Mouse (Mus musculus) embryonic fibroblast, embryonic 13.5 days (primary cell): Measurements from ENCODE around the gene Cltrn. TPM values are rescaled to one million over a fixed set of nuclear protein-coding genes. Genes with fewer than 3 reads are reported as not detected.

ENCODE experiments used
- H3K27ac ChIP-seq: 2 replicates; pipeline ENCODE4 v1.5.1; 2012; ENCODE audit warnings: low read length, control low read depth, inconsistent platforms; ENCODE audit not compliant: insufficient read depth
- H3K4me1 ChIP-seq: 2 replicates; pipeline ENCODE4 v1.6.1; 2011; ENCODE audit warnings: low read length; ENCODE audit not compliant: control insufficient read depth, insufficient read depth
- H3K4me3 ChIP-seq: 2 replicates; pipeline ENCODE4 v1.5.1; 2011; ENCODE audit warnings: mild to moderate bottlenecking, control low read depth, low read length; ENCODE audit not compliant: insufficient read depth
- CTCF ChIP-seq: IDR thresholded peaks from 2 replicates; pipeline ENCODE4 v1.5.1; 2011; ENCODE audit warnings: mild to moderate bottlenecking, control low read depth, low read length, moderate library complexity, borderline replicate concordance; ENCODE audit not compliant: insufficient read depth
- POLR2A ChIP-seq: IDR thresholded peaks from 2 replicates; pipeline ENCODE4 v1.6.1; 2011; ENCODE audit warnings: low read depth, mild to moderate bottlenecking, control low read depth, low read length, moderate library complexity
- polyA plus RNA-seq: library from polyadenylated mRNA; stranded (reverse); fragments of >200 nt; gene quantifications from 2 replicates; pipeline ENCODE4 v1.2.4, GENCODE M21; 2011; ENCODE audit warnings: low read depth; ENCODE audit not compliant: missing spikeins, insufficient read length

Cltrn gene
- polyA plus RNA-seq, 1 experiment: not detected

GRCm38 (mm10) chrX:164089916-164090315, 1.3 kb downstream of the Cltrn start:
- TF ChIP-seq CTCF (no peak), POLR2A (no peak)
- Histone ChIP-seq H3K27ac (no peak overlapping the region), H3K4me3 (no peak overlapping the region), H3K4me1 (no peaks in the 10 kb centered on the region)

GRCm38 (mm10) chrX:164092300-164093169, 3.9 kb downstream of the Cltrn start:
- Histone ChIP-seq H3K4me1 (no peaks in the 10 kb centered on the region), H3K4me3 (no peak overlapping the region), H3K27ac (no peak overlapping the region)
- TF ChIP-seq CTCF: no peak
- TF ChIP-seq POLR2A: no peak

- TF ChIP-seq CTCF (no peak), POLR2A (no peak)
- Histone ChIP-seq H3K27ac (no peak overlapping the region), H3K4me3 (no peak overlapping the region), H3K4me1 (no peaks in the 10 kb centered on the region)
Measured at GRCm38 (mm10) chrX:164093435-164093834, 4.8 kb downstream of the Cltrn start.

GRCm38 (mm10) chrX:164095838-164096237, 7.2 kb downstream of the Cltrn start:
- TF ChIP-seq POLR2A (no peak), CTCF (no peak)
- Histone ChIP-seq H3K4me3 (no peak overlapping the region), H3K4me1 (no peaks in the 10 kb centered on the region), H3K27ac (no peak overlapping the region)

- H3K4me1 ChIP-seq: no peaks in the 10 kb centered on the region
- H3K27ac ChIP-seq: no peak overlapping the region
- no peak overlapping the region for H3K4me3 ChIP-seq
- TF ChIP-seq CTCF: no peak
- no peak for TF ChIP-seq POLR2A
Measured at GRCm38 (mm10) chrX:164101483-164101882, 12.9 kb downstream of the Cltrn start.

- no peak overlapping the region for H3K4me3 ChIP-seq
- no peak for TF ChIP-seq CTCF
- no peak for TF ChIP-seq POLR2A
- no peak overlapping the region for H3K27ac ChIP-seq
- H3K4me1 ChIP-seq: no peaks in the 10 kb centered on the region
Measured at GRCm38 (mm10) chrX:164102198-164102597, 13.6 kb downstream of the Cltrn start.

GRCm38 (mm10) chrX:164102656-164103055, 14.0 kb downstream of the Cltrn start:
- no peaks in the 10 kb centered on the region for H3K4me1 ChIP-seq
- no peak for TF ChIP-seq CTCF
- TF ChIP-seq POLR2A: no peak
- no peak overlapping the region for H3K4me3 ChIP-seq
- no peak overlapping the region for H3K27ac ChIP-seq

- Histone ChIP-seq H3K27ac (no peak overlapping the region), H3K4me3 (no peak overlapping the region), H3K4me1 (no peaks in the 10 kb centered on the region)
- TF ChIP-seq POLR2A: no peak
- TF ChIP-seq CTCF: no peak
Measured at GRCm38 (mm10) chrX:164111146-164111545, 22.5 kb downstream of the Cltrn start.

- Histone ChIP-seq H3K27ac (no peak overlapping the region), H3K4me1 (no peaks in the 10 kb centered on the region), H3K4me3 (no peak overlapping the region)
- TF ChIP-seq POLR2A (no peak), CTCF (no peak)
Measured at GRCm38 (mm10) chrX:164113744-164114143, 25.1 kb downstream of the Cltrn start.

GRCm38 (mm10) chrX:164123942-164124341, 35.3 kb downstream of the Cltrn start:
- no peaks in the 10 kb centered on the region for H3K4me1 ChIP-seq
- no peak overlapping the region for H3K27ac ChIP-seq
- TF ChIP-seq POLR2A: no peak
- no peak for TF ChIP-seq CTCF
- H3K4me3 ChIP-seq: no peak overlapping the region
